Mouse (Mus musculus) heart, postnatal 25 days (tissue): ENCODE data around the gene Cfdp1. TPM values are rescaled to one million over a fixed set of nuclear protein-coding genes. Genes with fewer than 3 reads are reported as not detected.

Experiments
- DNase-seq: peaks from one replicate; pipeline ENCODE4 v3.0.0; 2022; ENCODE audit warnings: low spot score
- intact Hi-C: fragments of 180-260 bp; cut with DNase I; formaldehyde crosslinking; loops from one replicate; pipeline ENCODE4 v1.15.1; 2025
- total RNA-seq, 2 experiments: library from RNA; stranded (reverse); gene quantifications; 2 replicates each; pipeline ENCODE4 v1.2.3; 2021

Cfdp1 gene
- total RNA-seq, 2 experiments from 2014 or later, result 30.9 to 35.7 TPM

DNA sequence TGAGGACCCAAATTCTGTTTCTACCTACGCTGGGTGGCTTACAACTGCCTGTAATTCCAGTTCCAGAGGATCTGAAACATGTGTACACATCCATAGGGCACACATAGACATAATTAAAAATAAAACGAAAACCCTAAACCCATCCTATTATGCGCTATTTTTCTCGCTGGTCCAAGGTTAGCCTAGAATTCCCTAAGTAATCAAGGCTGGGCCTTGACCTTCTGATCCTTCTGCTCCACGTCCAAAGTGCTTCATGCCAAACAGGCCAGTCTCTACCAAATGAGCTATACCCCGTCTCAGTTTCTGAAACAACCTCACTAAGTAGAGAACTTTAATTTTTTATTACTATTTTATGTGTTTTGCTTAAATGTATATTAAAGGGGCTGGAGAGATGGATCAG, 78.3 kb downstream of the Cfdp1 start:
- no peak for DNase-seq
- intact Hi-C loops, result no loop called here

DNA sequence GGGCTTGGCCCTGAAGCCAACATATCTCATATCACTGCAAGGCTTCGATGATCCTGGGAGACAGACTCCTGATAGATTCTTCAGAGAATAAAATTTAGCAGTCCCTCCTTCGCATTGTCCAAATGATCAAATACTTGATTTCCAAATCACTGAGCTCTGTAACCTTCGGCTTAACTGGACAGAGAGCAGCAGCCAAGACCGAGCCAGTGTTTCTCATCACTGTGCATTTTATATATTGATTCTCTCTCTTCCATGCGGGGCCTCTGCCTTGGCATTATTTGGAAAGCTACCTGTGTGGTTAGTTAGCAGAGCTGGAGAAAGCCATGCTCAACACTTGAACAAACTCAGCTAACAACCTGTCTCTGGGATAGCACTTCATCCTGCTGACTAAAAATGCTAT, 80.6 kb downstream of the Cfdp1 start:
- intact Hi-C loops, result no loop called here
- DNase-seq, result no peak

DNA sequence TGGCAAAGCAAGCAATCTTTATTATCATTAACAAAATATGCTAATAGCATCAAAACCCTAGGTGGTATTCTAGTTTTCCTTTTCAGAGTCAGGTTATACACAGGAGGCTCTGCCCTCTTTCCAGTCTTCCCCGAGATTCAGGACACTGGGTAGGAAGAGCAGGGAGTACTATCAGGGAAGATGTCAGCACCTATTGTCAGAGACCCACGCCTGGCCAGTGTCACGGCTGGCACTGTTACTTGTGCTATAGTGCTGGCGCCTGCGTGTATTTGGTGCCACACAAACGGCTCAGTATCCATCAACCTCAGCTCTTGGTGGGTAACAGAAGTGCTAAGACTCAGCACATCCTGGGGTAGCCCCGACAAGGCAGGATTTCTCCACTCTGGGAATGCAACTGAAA, 81.0 kb downstream of the Cfdp1 start:
- intact Hi-C loops, result no loop called here
- no peak for DNase-seq

DNA sequence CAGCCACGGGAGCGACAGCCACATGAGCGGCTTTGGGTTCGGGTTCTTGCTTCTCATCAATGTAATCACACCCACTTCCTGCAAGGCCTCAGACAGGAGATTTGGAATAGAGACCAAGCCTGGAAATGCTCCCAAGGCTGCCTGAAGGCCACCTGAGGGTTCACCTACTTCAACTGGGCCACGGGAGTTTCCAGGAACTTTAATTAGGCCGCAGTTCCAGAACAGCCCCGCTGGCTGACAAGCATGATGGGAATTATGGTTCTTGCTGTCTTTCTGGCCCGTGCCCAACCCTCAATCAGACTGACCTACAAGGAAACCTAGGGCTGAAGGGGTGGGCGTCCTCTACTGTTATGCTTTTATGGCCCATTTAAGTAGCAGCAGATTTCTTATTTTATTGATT, 82.0 kb downstream of the Cfdp1 start:
- intact Hi-C loops, result no loop called here
- no peak for DNase-seq

DNA sequence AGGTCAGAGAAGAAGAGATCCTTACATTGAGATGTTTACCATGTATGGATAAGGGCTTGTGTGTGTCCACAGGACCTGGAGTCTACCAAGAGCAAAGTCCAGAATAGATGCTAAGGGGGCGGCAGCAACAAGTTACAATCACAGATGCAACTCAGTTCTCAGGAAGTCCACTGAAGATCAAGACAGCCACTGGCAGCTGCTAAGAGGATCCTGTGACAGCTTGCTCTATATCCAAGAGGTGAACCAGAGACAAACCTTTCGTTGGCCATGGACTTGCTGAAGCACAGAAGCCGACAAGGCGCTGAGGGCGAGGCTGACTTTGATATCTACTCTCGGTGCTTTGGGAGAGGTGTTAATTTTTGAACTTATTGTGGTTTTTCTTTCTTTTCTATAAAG, 82.5 kb downstream of the Cfdp1 start:
- intact Hi-C loops, result no loop called here
- no peak for DNase-seq

DNA sequence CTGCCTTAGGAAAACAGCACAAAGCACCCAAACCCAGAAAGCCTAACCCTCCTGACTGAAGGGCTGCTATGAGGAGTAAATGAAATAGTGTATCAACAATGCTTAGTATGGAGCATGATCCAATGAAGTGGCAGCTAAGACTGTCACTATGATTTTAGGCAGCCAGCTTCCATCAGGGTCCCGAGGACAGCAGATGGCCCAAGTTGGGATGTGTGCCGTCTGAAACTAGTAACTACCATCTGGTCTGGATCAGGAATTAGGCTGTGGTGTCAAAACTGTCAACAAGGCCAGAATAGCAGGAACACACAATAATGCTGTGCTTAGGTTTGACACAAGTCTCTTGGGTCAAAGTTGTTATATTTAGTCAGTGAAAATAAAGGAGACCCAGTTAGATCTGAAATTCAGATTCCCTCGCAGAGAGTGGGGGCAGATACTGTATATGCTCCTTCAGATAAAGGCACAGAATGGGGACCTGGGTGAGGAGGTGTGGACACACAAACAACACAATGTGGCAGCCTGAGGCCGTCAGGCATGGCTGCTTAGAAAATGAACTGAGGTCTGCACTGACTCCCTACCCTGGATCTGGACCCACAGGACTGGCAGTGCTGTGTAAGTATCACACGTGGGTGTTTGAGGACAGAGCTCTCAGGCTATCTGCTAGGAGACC, 83.0 kb downstream of the Cfdp1 start:
- DNase-seq, result no peak
- intact Hi-C loops, result no loop called here

DNA sequence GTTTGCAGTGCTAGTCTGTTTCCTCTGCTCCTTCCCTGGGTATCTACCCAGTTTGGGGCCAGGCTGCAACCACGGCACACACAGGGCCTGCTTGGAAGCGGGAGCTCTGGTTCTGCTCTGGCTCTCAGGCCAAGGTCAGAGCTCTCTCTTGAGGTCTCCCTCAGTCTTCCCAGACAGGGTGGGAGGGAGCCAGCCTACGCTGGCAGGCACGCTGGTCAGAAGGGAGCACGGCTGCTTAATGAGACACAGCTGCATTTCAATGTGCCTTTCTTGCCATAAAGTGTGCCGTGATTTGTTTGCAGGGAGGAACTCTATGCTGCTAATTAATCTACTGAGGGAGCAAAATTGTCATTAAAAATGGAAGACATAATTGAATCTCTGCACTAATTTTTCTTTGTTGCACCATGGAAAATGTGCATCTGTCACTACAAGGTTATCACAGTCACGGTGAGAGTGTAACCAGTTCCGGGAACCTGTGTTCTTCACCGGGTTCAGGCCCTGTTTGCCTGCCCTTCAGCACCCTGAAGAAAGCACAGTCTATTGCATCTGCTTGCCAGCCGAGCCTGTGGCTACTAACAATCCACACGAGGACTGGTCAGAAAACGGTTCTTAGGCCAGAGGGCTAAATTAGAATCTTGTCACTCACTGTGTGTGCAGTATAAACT, 84.2 kb downstream of the Cfdp1 start:
- intact Hi-C loops, result loop anchor here (2.0 kb wide), 1 partner anchor 21 kb away; no protein-coding TSS in a partner anchor
- DNase-seq, result peak; percentile 49

DNA sequence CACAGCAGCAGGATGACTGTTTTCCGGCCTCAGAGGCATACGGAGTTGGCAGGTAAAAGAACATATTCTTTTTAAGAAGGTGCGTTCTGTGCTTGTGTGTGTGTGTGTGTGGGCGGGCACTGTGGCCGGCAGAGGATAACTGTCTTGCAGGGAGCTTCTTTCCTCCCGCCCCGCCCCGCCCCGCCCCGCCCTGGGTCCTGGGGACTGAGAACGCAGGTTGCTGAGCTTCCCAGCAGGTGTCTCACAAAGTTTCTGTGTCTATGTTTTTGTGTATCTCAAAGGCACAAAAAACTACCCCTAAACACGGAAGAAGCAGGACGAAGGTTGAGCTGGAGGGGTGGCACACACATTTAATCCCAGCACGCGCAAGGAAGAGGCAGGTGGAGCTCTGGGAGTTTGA, 84.8 kb downstream of the Cfdp1 start:
- intact Hi-C loops, result loop anchor here (2.0 kb wide), 1 partner anchor 20 kb away; no protein-coding TSS in a partner anchor
- DNase-seq, result no peak

DNA sequence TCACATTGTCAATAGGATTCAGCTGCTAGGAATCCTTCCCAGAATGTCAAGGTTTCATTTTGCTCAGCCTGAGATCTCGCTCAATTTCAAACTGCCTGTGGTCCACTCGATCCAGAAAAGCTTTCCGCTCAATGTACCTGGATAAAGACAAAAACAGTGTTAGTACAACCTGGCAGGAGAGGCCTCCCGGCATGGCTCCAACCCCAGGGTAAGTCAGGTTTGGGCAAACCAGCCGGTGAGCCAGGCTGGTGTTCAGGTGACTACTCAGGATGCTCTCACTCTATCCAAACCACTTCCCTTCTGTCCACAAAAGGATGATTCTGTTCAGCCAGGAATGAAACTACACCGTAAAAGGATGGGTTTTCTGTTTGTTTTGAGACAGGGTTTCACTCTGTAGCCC, 85.4 kb downstream of the Cfdp1 start:
- intact Hi-C loops, result loop anchor here (2.0 kb wide), 1 partner anchor 20 kb away; no protein-coding TSS in a partner anchor
- no peak for DNase-seq

DNA sequence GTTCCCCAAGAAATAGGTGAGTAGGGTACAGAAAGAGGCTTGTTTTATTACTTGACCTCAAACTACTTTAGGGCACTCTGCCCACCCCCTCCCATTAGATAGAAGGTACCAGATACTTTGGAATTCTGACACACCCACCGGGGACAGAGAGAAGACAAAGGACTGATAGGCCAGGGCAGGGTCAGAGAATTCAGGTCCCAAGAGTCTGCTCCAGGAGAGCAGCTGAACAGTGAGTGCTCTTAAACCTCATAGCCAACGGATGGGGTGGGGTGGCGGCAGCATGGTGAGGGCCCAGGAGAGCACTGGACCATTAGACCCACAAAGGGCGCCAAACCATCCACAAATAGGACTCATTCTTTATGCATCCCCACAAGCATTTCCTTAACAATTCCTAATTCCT, 88.5 kb downstream of the Cfdp1 start:
- intact Hi-C loops, result no loop called here
- no peak for DNase-seq

DNA sequence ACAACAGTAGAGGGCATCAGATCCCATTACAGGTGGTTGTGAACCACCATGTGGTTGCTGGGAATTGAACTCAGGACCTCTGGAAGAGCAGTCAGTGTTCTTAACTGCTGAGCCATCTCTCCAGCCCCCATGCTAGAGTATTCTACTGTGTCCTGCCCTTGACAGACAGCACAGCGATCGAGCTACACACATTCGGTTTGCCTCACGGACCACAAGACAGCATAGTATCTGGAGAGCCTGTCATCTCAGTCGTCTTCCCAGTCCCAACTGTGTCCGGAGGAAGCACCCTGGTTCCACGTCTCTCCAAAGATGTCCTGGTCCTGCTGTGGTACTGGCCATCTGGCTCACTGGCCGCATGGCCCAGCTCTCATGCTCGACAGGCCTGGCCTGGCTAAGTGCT, 89.0 kb downstream of the Cfdp1 start:
- intact Hi-C loops, result no loop called here
- DNase-seq, result no peak

DNA sequence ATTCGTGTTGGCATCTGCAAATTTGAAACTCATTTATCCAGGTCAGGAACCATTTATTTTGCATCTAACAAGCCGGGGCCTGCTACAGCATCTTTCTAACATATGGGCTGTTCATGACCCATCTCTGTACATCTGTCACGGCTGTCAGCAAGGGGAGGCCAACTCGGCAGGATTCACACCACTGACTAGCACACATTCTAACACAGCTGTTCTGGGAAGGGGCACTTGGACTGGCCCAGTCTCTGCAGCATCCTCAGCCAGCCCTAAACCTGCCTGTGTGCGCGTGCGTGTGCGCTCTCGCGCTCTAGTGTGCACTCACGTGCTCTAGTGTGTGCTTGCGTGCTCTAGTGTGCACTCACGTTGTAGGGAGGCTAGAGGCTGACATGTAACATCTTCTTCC, 93.4 kb downstream of the Cfdp1 start:
- no peak for DNase-seq
- intact Hi-C loops, result loop anchor here (5.0 kb wide), 1 partner anchor 48 kb away; no protein-coding TSS in a partner anchor

DNA sequence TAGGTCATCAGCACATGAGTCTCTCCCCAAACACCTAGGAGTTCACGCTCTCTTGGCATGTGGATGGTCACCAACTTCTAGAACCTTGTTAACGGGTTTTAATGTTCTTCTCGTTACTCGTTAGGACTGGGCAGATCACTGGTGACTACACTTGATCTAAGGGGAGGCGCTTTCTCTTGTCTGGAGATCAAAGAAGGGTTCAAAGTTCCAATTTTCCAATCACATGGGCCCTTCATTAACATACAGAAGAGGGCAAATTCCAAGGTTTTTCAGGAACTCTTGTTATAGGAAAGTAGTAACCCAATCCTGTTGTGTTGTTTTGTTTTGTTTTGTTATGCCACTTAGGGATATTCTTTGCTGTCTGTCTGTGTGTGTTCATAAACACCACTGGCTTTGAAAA, 95.3 kb downstream of the Cfdp1 start:
- intact Hi-C loops, result no loop called here

DNA sequence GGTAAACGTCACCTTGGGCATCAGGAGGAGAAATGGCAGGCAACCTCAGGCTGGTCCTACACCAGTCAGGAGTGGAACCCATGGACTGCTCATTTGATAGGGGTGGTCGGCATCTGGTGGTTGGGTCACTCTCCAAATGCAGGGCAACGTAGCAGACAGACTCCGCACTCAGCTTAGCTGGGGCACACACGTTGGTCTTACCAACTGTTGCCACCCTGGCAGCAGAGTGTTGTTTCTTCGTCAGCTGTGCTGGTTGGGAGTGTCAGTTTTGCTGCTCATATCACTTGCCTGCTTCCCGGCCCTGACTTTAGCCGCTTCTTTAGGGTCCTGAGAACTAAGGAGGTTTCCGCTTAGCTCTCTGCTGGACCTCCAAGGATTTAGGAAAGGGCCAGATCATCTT, 96.5 kb downstream of the Cfdp1 start:
- no peak for DNase-seq
- intact Hi-C loops, result no loop called here

More for the DNA sequence above, 95.3 kb downstream of the Cfdp1 start:
- no peak for DNase-seq

DNA sequence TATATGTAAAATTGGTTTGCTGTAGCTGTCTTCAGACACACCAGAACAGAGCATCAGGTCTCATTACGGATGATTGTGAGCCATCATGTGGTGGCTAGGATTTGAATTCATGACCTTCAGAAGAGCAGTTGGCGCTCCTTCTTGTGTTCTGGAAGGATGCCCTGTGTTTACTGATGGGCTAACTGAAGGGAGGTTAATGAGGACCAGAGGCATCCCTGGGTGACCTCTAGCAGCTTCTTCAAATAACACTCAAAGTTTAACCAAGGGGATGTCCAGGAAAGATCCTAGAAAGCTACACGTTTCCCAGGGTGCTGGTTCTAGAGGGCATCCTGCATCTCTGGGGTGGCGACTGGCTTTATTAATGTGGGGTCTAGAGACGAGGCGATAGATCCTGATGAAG, 99.4 kb downstream of the Cfdp1 start:
- intact Hi-C loops, result no loop called here
- no peak for DNase-seq

DNA sequence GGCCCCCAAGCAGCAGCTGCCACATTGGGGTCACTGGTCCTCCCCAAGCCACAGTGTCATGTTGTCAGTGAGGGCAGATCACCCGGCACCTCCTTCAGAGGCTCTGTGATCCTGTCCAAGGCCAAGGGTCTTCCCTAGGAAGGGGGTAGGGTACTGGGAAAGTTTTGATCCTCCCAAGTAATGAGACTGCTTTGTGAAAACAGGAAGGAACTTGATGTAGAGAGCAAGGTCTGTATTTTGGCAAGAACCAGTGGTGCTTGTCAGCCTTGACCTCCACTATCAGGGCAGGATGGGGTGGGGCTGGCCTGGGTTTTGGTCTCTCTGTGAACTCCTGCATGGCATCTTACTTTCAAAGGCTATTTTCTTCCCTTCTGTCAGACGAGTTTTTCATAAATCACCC, 100.0 kb downstream of the Cfdp1 start:
- DNase-seq, result no peak
- intact Hi-C loops, result no loop called here

DNA sequence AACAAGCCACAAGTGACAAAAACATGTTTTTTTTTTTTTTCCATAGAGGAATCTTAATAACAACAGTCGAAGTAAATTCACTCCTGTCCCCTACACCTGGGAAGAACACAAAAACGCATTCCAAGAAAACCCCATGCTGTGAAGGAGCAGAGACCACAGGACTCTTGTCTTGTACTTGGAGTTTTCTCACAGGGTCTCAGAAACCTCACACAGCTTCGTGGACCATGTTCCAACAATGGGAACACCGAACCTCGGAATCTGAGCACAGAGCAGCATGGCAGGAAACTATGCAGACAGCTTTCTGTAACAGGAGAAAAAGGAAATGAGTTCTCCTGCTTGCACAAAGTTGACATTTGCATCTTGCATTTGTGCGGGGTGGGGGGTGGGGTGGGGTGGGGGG, 105.3 kb downstream of the Cfdp1 start:
- no peak for DNase-seq
- intact Hi-C loops, result loop anchor here (2.0 kb wide), 1 partner anchor 20 kb away; no protein-coding TSS in a partner anchor

DNA sequence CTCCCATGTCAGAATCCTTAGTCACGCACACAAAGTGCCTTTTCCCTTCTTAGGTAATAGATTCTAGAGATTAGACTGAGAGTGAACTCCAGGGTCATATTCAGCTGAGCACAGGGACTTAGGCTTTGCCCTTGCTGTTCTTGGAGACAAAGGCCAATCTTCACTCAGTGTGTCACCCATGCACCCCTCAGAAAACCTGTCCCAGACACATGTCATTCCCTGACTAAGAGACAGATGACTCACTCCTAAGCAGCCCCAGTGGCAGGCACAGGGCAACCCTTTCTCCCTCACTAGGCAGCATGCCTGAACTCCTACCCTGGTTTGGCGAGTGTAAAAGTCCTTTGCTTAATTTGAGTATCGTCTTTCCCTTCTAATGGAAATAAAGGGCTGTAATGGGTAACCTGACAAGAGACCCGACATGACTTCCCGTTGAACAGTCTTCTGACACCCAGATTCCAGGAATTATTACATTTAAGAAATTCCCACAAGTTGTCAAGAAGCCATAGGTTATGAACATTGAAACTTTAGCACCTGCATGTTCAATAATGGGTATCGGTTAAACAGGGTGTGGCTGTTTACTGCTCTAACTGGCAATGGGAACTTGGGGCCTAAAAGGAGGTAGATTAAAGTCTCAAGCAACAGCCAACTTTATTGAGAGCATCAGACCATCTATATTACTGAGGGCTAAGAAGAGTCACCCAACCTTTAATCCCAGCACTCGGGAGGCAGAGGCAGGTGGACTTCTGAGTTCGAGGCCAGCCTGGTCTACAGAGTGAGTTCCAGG, 106.0 kb downstream of the Cfdp1 start:
- intact Hi-C loops, result loop anchor here (2.0 kb wide), 1 partner anchor 21 kb away; no protein-coding TSS in a partner anchor
- DNase-seq, result no peak

DNA sequence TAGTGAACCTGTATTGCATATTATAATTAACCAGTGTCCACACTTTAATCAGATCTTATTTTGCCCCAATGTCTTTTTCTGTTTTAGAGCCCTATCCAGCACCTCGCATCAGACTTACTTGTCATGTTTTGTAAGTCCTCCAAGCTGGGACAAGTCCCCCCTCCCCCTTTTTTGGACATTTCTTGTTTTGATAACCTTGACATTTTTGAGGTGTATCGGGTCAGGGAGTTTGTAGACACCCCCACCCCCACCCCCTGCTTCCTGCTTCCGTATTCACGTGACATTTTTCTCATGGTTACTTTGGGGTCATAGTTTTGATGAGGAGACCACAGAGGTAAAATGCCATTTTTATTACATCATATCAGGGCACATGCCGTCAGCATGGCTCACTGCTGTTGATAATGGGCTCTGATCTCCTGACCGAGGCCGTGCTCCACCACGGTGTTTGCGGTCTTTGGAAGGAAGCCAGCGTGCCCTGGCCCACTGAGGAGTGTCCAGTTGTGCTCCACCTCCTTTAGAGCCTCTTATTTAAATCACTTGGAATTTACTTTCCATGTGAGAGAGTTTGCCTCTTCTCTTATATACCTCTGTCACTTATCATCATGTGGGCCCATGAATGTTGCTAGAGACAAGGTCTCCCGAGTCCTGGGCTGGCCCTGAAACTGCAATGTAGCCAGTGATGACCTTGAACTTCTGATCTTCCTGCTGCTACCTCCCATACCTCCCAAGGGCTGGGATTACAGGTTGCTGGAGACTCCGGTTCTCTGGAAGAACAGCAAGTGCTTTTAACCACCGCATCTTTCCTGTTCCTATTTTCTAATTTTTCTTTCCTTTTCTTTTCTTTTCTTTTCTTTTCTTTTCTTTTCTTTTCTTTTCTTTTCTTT, 107.3 kb downstream of the Cfdp1 start:
- intact Hi-C loops, result no loop called here

More for the DNA sequence above, 107.3 kb downstream of the Cfdp1 start:
- DNase-seq, result no peak
